Mouse (Mus musculus): ENCODE measurements around the gene Dab1. TPM values are rescaled to one million over a fixed set of nuclear protein-coding genes. Genes with fewer than 3 reads are reported as not detected.

Dab1 gene
- polyA plus RNA-seq, 1 experiment = not detected

DNA sequence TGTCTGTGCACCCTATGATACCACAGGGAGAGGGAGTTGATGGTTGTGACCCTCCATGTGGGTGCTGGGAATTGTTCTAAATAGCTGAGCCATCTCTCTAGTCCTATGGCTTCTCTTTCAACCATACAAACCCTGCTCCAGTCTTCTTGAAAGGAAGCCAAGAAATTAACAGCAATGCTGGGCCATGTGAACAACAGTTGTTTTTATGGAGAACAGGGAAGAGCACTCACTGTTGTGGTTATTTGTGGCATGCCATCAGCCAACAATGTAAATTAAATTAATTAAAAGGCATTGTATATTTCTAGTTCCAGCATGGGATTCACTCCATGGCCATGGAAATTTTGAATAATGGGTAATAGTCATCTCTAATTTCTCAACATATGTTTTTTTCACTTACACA, 492.5 kb downstream of the Dab1 start:
- no peaks in the 10 kb centered on the region for H3K36me3 ChIP-seq (ENCODE audit: control insufficient read depth, insufficient read depth)
- TF ChIP-seq CEBPB (IDR thresholded peaks at IDR 0.05; ENCODE audit: low read depth) (no peak), FOSL1 (IDR thresholded peaks at IDR 0.05; ENCODE audit: insufficient read depth, low read length, poor library complexity, severe bottlenecking) (no peak), MYOD1 (IDR thresholded peaks at IDR 0.05; ENCODE audit: control insufficient read depth, insufficient read length, low read depth) (no peak), MAX (IDR thresholded peaks at IDR 0.05) (no peak), CTCF (IDR thresholded peaks at IDR 0.05; ENCODE audit: control insufficient read depth, insufficient read depth, insufficient read length) (no peak), USF1 (IDR thresholded peaks at IDR 0.05; ENCODE audit: low read depth) (no peak), MYOG (IDR thresholded peaks at IDR 0.05; ENCODE audit: control insufficient read depth, extremely low read depth, insufficient read length) (no peak)
- no peaks in the 10 kb centered on the region for H3K79me3 ChIP-seq (ENCODE audit: low read depth)
- no peak overlapping the region for H3ac ChIP-seq (ENCODE audit: control insufficient read depth, insufficient read length, low read depth)
- H3K4me3 ChIP-seq (ENCODE audit: insufficient read depth, poor library complexity, severe bottlenecking) = no peak overlapping the region
- H3K27me3 ChIP-seq (ENCODE audit: control insufficient read depth, insufficient read depth, insufficient read length) = no peaks in the 10 kb centered on the region
- no peaks in the 10 kb centered on the region for H3K79me2 ChIP-seq (ENCODE audit: control insufficient read depth, insufficient read depth)

DNA sequence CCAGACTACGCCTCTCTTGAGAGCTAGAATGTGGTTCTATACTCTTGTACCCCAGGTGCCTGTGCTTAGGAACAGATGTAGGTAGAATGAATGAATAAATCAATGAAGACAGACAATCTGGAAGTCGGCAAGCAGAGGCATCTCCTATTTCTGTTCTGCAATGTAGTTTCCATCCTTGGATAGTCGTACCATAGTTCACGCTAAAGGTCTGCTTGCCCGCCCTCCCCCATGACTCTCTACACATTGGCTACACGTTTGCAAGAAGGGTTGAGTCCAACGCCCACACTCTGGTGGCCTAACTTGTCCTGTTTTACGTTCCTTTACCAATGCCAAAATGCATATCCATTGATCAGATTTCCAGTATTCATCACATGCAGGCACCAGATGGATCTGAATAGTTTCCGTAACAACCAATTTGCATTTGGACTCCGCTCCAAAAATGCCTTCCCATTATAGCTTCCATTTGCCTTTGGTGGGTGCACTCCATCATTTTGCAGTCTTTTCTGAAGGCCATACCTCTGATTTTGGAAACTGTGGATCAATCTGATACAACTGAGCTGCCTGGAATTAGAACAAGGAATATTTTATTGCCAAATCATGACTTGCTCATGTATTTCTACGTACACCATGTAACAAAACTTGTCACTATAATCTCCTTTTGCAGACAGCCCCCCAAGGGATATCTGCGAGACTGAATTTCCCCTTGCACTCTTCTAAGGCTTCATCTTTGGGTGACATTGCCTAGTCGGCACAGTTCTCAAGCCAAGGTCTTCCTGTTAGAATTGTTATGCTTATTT, 494.2 kb downstream of the Dab1 start:
- Histone ChIP-seq H3K79me2 (ENCODE audit: control insufficient read depth, insufficient read depth) (no peaks in the 10 kb centered on the region), H3K36me3 (ENCODE audit: control insufficient read depth, insufficient read depth) (no peaks in the 10 kb centered on the region)

DNA sequence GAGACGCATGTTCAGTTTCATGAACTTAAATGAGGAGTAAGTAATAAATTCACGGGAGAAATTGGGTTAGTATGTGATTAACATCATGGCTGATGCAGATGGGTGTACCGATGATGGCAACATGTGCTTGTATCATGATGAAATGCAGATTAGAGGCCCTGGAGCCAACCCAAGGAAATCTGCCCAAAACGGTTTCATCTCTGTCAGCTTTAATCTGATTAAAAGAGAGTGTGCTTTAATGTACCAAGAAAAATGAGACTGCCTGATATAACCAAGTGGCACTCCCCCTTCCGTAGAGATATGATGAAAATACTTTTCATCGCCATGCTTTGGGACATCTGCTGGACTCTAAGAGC, 494.8 kb downstream of the Dab1 start:
- Histone ChIP-seq H3K4me3 (ENCODE audit: insufficient read depth, poor library complexity, severe bottlenecking) (no peak overlapping the region), H3ac (ENCODE audit: control insufficient read depth, insufficient read length, low read depth) (no peak overlapping the region), H3K79me3 (ENCODE audit: low read depth) (no peaks in the 10 kb centered on the region), H3K79me2 (ENCODE audit: control insufficient read depth, insufficient read depth) (no peaks in the 10 kb centered on the region), H3K27me3 (ENCODE audit: control insufficient read depth, insufficient read depth, insufficient read length) (no peaks in the 10 kb centered on the region), H3K36me3 (ENCODE audit: control insufficient read depth, insufficient read depth) (no peaks in the 10 kb centered on the region)
- TF ChIP-seq CEBPB (IDR thresholded peaks at IDR 0.05; ENCODE audit: low read depth) (no peak), MYOG (IDR thresholded peaks at IDR 0.05; ENCODE audit: control insufficient read depth, extremely low read depth, insufficient read length) (no peak), USF1 (IDR thresholded peaks at IDR 0.05; ENCODE audit: low read depth) (no peak), CTCF (IDR thresholded peaks at IDR 0.05; ENCODE audit: control insufficient read depth, insufficient read depth, insufficient read length) (no peak), FOSL1 (IDR thresholded peaks at IDR 0.05; ENCODE audit: insufficient read depth, low read length, poor library complexity, severe bottlenecking) (no peak), MAX (IDR thresholded peaks at IDR 0.05) (no peak), MYOD1 (IDR thresholded peaks at IDR 0.05; ENCODE audit: control insufficient read depth, insufficient read length, low read depth) (no peak)

More for the DNA sequence above, 494.2 kb downstream of the Dab1 start:
- Histone ChIP-seq H3K4me3 (ENCODE audit: insufficient read depth, poor library complexity, severe bottlenecking) (no peak overlapping the region), H3ac (ENCODE audit: control insufficient read depth, insufficient read length, low read depth) (no peak overlapping the region), H3K27me3 (ENCODE audit: control insufficient read depth, insufficient read depth, insufficient read length) (no peaks in the 10 kb centered on the region), H3K79me3 (ENCODE audit: low read depth) (no peaks in the 10 kb centered on the region)
- TF ChIP-seq MYOG (IDR thresholded peaks at IDR 0.05; ENCODE audit: control insufficient read depth, extremely low read depth, insufficient read length) (no peak), CTCF (IDR thresholded peaks at IDR 0.05; ENCODE audit: control insufficient read depth, insufficient read depth, insufficient read length) (no peak), CEBPB (IDR thresholded peaks at IDR 0.05; ENCODE audit: low read depth) (no peak), MYOD1 (IDR thresholded peaks at IDR 0.05; ENCODE audit: control insufficient read depth, insufficient read length, low read depth) (no peak), FOSL1 (IDR thresholded peaks at IDR 0.05; ENCODE audit: insufficient read depth, low read length, poor library complexity, severe bottlenecking) (no peak), USF1 (IDR thresholded peaks at IDR 0.05; ENCODE audit: low read depth) (no peak), MAX (IDR thresholded peaks at IDR 0.05) (no peak)

DNA sequence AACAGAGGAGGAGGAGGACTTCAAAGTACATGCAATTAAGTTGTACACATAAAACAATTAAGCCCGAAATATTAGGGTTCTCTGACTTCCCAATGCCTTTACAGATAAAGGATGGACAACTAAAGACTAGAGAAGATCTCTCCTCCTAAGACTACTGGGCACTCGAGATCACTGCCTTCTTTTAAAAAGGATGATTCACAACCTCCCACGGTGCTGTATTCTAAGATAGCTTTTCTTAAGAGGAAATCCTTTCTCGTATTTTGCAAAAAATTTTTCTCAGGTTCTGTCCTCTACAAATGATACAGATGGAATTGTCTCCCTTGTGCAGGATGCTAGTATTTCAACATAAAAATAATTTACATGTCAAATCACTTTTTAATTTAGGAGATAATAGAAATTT, 500.9 kb downstream of the Dab1 start:
- H3K4me3 ChIP-seq (ENCODE audit: insufficient read depth, poor library complexity, severe bottlenecking) = no peak overlapping the region
- H3K79me3 ChIP-seq (ENCODE audit: low read depth) = no peaks in the 10 kb centered on the region
- no peaks in the 10 kb centered on the region for H3K79me2 ChIP-seq (ENCODE audit: control insufficient read depth, insufficient read depth)
- no peak overlapping the region for H3ac ChIP-seq (ENCODE audit: control insufficient read depth, insufficient read length, low read depth)
- no peak for TF ChIP-seq CTCF (IDR thresholded peaks at IDR 0.05; ENCODE audit: control insufficient read depth, insufficient read depth, insufficient read length)
- no peak for TF ChIP-seq MYOD1 (IDR thresholded peaks at IDR 0.05; ENCODE audit: control insufficient read depth, insufficient read length, low read depth)
- TF ChIP-seq FOSL1 (IDR thresholded peaks at IDR 0.05; ENCODE audit: insufficient read depth, low read length, poor library complexity, severe bottlenecking) = no peak
- TF ChIP-seq MYOG (IDR thresholded peaks at IDR 0.05; ENCODE audit: control insufficient read depth, extremely low read depth, insufficient read length) = no peak
- TF ChIP-seq USF1 (IDR thresholded peaks at IDR 0.05; ENCODE audit: low read depth) = no peak
- H3K36me3 ChIP-seq (ENCODE audit: control insufficient read depth, insufficient read depth) = no peaks in the 10 kb centered on the region
- no peaks in the 10 kb centered on the region for H3K27me3 ChIP-seq (ENCODE audit: control insufficient read depth, insufficient read depth, insufficient read length)

DNA sequence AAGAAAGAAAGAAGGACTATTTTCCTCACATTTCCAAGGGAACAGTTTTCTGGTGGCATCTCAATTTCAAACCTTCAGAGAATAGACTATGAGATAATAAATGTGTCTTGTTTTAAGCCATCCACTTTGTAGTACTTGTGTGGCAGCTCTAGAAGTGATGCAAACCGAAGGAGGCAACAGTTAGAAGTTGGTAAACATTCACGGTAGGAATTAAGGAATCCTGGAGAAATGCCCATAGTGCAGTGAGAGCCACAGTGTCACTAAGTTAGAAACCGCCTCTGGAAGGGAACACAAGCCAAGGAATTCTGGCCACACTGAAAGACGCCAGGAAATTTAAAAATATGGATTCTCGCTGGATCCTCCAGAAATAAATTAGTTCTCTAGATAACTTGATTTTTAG, 502.8 kb downstream of the Dab1 start:
- TF ChIP-seq MYOG (IDR thresholded peaks at IDR 0.05; ENCODE audit: control insufficient read depth, extremely low read depth, insufficient read length) (no peak), FOSL1 (IDR thresholded peaks at IDR 0.05; ENCODE audit: insufficient read depth, low read length, poor library complexity, severe bottlenecking) (no peak), MAX (IDR thresholded peaks at IDR 0.05) (no peak), USF1 (IDR thresholded peaks at IDR 0.05; ENCODE audit: low read depth) (no peak), CTCF (IDR thresholded peaks at IDR 0.05; ENCODE audit: control insufficient read depth, insufficient read depth, insufficient read length) (no peak), MYOD1 (IDR thresholded peaks at IDR 0.05; ENCODE audit: control insufficient read depth, insufficient read length, low read depth) (no peak), CEBPB (IDR thresholded peaks at IDR 0.05; ENCODE audit: low read depth) (no peak)
- no peak overlapping the region for H3ac ChIP-seq (ENCODE audit: control insufficient read depth, insufficient read length, low read depth)
- H3K4me3 ChIP-seq (ENCODE audit: insufficient read depth, poor library complexity, severe bottlenecking) = no peak overlapping the region
- no peaks in the 10 kb centered on the region for H3K36me3 ChIP-seq (ENCODE audit: control insufficient read depth, insufficient read depth)
- no peaks in the 10 kb centered on the region for H3K79me3 ChIP-seq (ENCODE audit: low read depth)
- no peaks in the 10 kb centered on the region for H3K79me2 ChIP-seq (ENCODE audit: control insufficient read depth, insufficient read depth)
- H3K27me3 ChIP-seq (ENCODE audit: control insufficient read depth, insufficient read depth, insufficient read length) = no peaks in the 10 kb centered on the region
